Mouse (Mus musculus) lung, adult 2 months (tissue): ENCODE data around the gene Ctnna3.

ENCODE experiments used
- CTCF ChIP-seq: fragments of 200-500 bp; IDR thresholded peaks from 2 replicates; pipeline ENCODE4 v1.5.1; 2011; ENCODE audit warnings: mild to moderate bottlenecking, low read length, control low read depth; ENCODE audit not compliant: insufficient read depth
- POLR2A ChIP-seq: fragments of 200-500 bp; IDR thresholded peaks from 2 replicates; pipeline ENCODE4 v1.6.1; 2011; ENCODE audit warnings: low read depth, mild to moderate bottlenecking, control low read depth, low read length, borderline replicate concordance; ENCODE audit errors: extremely low read depth

- TF ChIP-seq CTCF: no peak
- TF ChIP-seq POLR2A: no peak
These were observed 947.9 kb downstream of the Ctnna3 start for GRCm38 (mm10) chr10:64377751-64378150.
